Mouse (Mus musculus) CH12.LX (cell line): ENCODE measurements at regions not wholly inside any gene's neighbourhood (a gene's known extent, or its start where the extent isn't known, plus 50 kb on each side); places are given as distances from the start of the nearest gene placed in this dataset.

Source experiments
- DNase-seq: peaks from one replicate; pipeline ENCODE4 v3.0.0-alpha.2; 2013; ENCODE audit errors: extremely low read depth
- H3K27ac ChIP-seq: 2 replicates; pipeline ENCODE4 v1.5.1; 2012; ENCODE audit warnings: low read depth, mild to moderate bottlenecking, control low read depth, moderate library complexity; ENCODE audit not compliant: insufficient read depth
- H3K27me3 ChIP-seq: replicated peaks from 2 replicates; pipeline ENCODE3; 2012; ENCODE audit warnings: inconsistent platforms
- H3K36me3 ChIP-seq, 2 experiments: replicated peaks in 1 of 2; 2 replicates each; pipeline versions ENCODE3 to v1.6.1; 2012; ENCODE audit warnings: inconsistent platforms in 1 of 2, low read length in 1 of 2, mild to moderate bottlenecking in 1 of 2, mixed read lengths in 1 of 2, moderate library complexity in 1 of 2; ENCODE audit not compliant: control insufficient read depth in 1 of 2, insufficient read depth in 1 of 2
- H3K4me1 ChIP-seq, 2 experiments: 2 replicates each; pipeline ENCODE4 v1.6.1; 2012; ENCODE audit warnings: inconsistent platforms in 1 of 2, moderate library complexity in 1 of 2; ENCODE audit not compliant: insufficient read depth in 2 of 2, control insufficient read depth in 1 of 2
- H3K4me2 ChIP-seq: 2 replicates; pipeline ENCODE4 v1.6.1; 2012; ENCODE audit warnings: low read depth, mild to moderate bottlenecking, control low read depth; ENCODE audit not compliant: poor library complexity, insufficient read depth, severe bottlenecking
- H3K4me3 ChIP-seq, 3 experiments: fragments of 150-350 bp in 1 of 3; sonication (generic) in 1 of 3; replicated peaks in 1 of 3; 2 replicates each; pipeline versions ENCODE3 to v1.5.1; 2011 to 2012; ENCODE audit warnings: low read depth in 2 of 3, low read length in 2 of 3, mild to moderate bottlenecking in 2 of 3, moderate library complexity in 2 of 3, control low read depth in 1 of 3, improper control_type of control experiment in 1 of 3, inconsistent platforms in 1 of 3, mixed read lengths in 1 of 3; ENCODE audit not compliant: poor library complexity in 1 of 3
- H3K79me2 ChIP-seq: replicated peaks from 2 replicates; pipeline ENCODE4 v1.6.1; 2012; ENCODE audit warnings: mild to moderate bottlenecking, moderate library complexity; ENCODE audit not compliant: control insufficient read depth, poor library complexity, insufficient read depth, severe bottlenecking; ENCODE audit errors: extremely low read depth
- H3K9ac ChIP-seq: 2 replicates; pipeline ENCODE4 v1.6.1; 2012; ENCODE audit warnings: low read depth, mild to moderate bottlenecking, control low read depth, moderate library complexity; ENCODE audit not compliant: insufficient read depth
- H3K9me3 ChIP-seq: replicated peaks from 2 replicates; pipeline ENCODE3; 2012; ENCODE audit warnings: low read length, inconsistent platforms, mixed read lengths
- CHD2 ChIP-seq: IDR thresholded peaks from 2 replicates; pipeline ENCODE4 v1.6.1; 2011; ENCODE audit warnings: low read length, improper control_type of control experiment
- ELF1 ChIP-seq: IDR thresholded peaks from 2 replicates; pipeline ENCODE4 v1.6.1; 2014; ENCODE audit warnings: low read depth, mild to moderate bottlenecking, inconsistent platforms, low read length, improper control_type of control experiment
- ETS1 ChIP-seq: conservative IDR thresholded peaks from 2 replicates; pipeline ENCODE4 v1.6.1; 2012; ENCODE audit warnings: low read depth, mild to moderate bottlenecking, inconsistent platforms, low read length, improper control_type of control experiment, moderate library complexity
- GABPA ChIP-seq: IDR thresholded peaks from 2 replicates; pipeline ENCODE4 v1.6.1; 2012; ENCODE audit warnings: low read depth, low read length, improper control_type of control experiment, inconsistent platforms; ENCODE audit not compliant: insufficient replicate concordance
- IRF4 ChIP-seq: IDR thresholded peaks from 2 replicates; pipeline ENCODE4 v1.6.1; 2014; ENCODE audit warnings: low read depth, mild to moderate bottlenecking, inconsistent platforms, low read length, improper control_type of control experiment
- JUN ChIP-seq: IDR thresholded peaks from 2 replicates; pipeline ENCODE4 v1.6.1; 2011; ENCODE audit warnings: low read depth, mild to moderate bottlenecking, low read length, improper control_type of control experiment, moderate library complexity; ENCODE audit not compliant: insufficient read depth
- KAT2A ChIP-seq: IDR thresholded peaks from 2 replicates; pipeline ENCODE4 v1.6.1; 2012; ENCODE audit warnings: low read length, improper control_type of control experiment, inconsistent platforms; ENCODE audit not compliant: insufficient replicate concordance
- MAZ ChIP-seq: IDR thresholded peaks from 2 replicates; pipeline ENCODE4 v1.6.1; 2012; ENCODE audit warnings: low read depth, mild to moderate bottlenecking, inconsistent platforms, low read length, improper control_type of control experiment, moderate library complexity
- MXI1 ChIP-seq: IDR thresholded peaks from 2 replicates; pipeline ENCODE4 v1.6.1; 2011; ENCODE audit warnings: mild to moderate bottlenecking, low read depth, low read length, improper control_type of control experiment
- MYC ChIP-seq: IDR thresholded peaks from 2 replicates; pipeline ENCODE4 v1.6.1; 2011; ENCODE audit warnings: low read depth, mild to moderate bottlenecking, improper control_type of control experiment, low read length
- POLR2A ChIP-seq: IDR thresholded peaks from 2 replicates; pipeline ENCODE4 v1.6.1; 2011; ENCODE audit warnings: low read depth, mild to moderate bottlenecking, improper control_type of control experiment, low read length
- POLR2AphosphoS2 ChIP-seq: IDR thresholded peaks from 2 replicates; pipeline ENCODE4 v1.6.1; 2011; ENCODE audit warnings: low read depth, low read length, improper control_type of control experiment
- RCOR1 ChIP-seq: conservative IDR thresholded peaks from 2 replicates; pipeline ENCODE4 v1.6.1; 2012; ENCODE audit warnings: low read depth, mild to moderate bottlenecking, inconsistent platforms, low read length, improper control_type of control experiment
- TBP ChIP-seq: conservative IDR thresholded peaks from 2 replicates; pipeline ENCODE4 v1.6.1; 2011; ENCODE audit warnings: low read depth, low read length, improper control_type of control experiment
- TCF12 ChIP-seq: IDR thresholded peaks from 2 replicates; pipeline ENCODE4 v1.6.1; 2014; ENCODE audit warnings: low read depth, mild to moderate bottlenecking, inconsistent platforms, low read length, improper control_type of control experiment
- UBTF ChIP-seq: IDR thresholded peaks from 2 replicates; pipeline ENCODE4 v1.6.1; 2012; ENCODE audit warnings: low read depth, mild to moderate bottlenecking, inconsistent platforms, low read length, improper control_type of control experiment, moderate library complexity
- dilution Hi-C: fragments of 300-500 bp; cut with MboI; formaldehyde crosslinking; loops from 2 replicates; pipeline ENCODE4 v1.14.3; 2020; ENCODE audit warnings: low sequenced_read_pairs; ENCODE audit not compliant: extremely low pct_unique_long_range_greater_than_20kb, extremely low pct_ligation_motif_present
- in situ Hi-C: fragments of 300-500 bp; cut with MboI; formaldehyde crosslinking; loops from 3 replicates; pipeline ENCODE4 v1.14.3; 2019; ENCODE audit warnings: low sequenced_read_pairs, low pct_ligation_motif_present, low pct_unique_long_range_greater_than_20kb, mixed read lengths

GRCm38 (mm10) chr4:72688842-72689241, 163.6 kb downstream of the Aldoart1 start:
- Histone ChIP-seq H3K27me3 (no peaks in the 10 kb centered on the region), H3K79me2 (no peaks in the 10 kb centered on the region), H3K4me1 (no peaks in the 10 kb centered on the region), H3K27ac (no peak overlapping the region), H3K9ac (no peak overlapping the region), H3K4me3 (no peak overlapping the region), H3K4me2 (no peak overlapping the region), H3K9me3 (peaks cover 12% of the 10 kb centered on the region), H3K36me3 (no peaks in the 10 kb centered on the region)
- TF ChIP-seq UBTF (no peak), POLR2A (no peak), POLR2AphosphoS2 (no peak), RCOR1 (no peak), MAZ (no peak), KAT2A (no peak), ELF1 (no peak), TBP (no peak), JUN (no peak), IRF4 (no peak), CHD2 (no peak), GABPA (no peak), ETS1 (no peak), MYC (no peak)
- no peak for DNase-seq
- dilution Hi-C loops (no loop called here), in situ Hi-C loops (no loop called here)

GRCm38 (mm10) chr4:72674006-72674405, 178.4 kb downstream of the Aldoart1 start:
- no peaks in the 10 kb centered on the region for H3K27me3 ChIP-seq
- no peak overlapping the region for H3K4me3 ChIP-seq
- dilution Hi-C loops, result no loop called here
- no peak overlapping the region for H3K27ac ChIP-seq
- H3K4me1 ChIP-seq, result no peaks in the 10 kb centered on the region
- no peaks in the 10 kb centered on the region for H3K36me3 ChIP-seq
- H3K9ac ChIP-seq, result no peak overlapping the region
- DNase-seq, result no peak
- no peak overlapping the region for H3K4me2 ChIP-seq
- no peak for TF ChIP-seq CHD2
- no peak for TF ChIP-seq TCF12
- no peak for TF ChIP-seq MXI1
- TF ChIP-seq, all 38 proteins: peak for 0
- H3K79me2 ChIP-seq, result no peaks in the 10 kb centered on the region
- in situ Hi-C loops, result no loop called here
- H3K9me3 ChIP-seq, result peaks cover 28% of the 10 kb centered on the region
